Mouse (Mus musculus): ENCODE results near the gene Prkcd. TPM values are rescaled to one million over a fixed set of nuclear protein-coding genes. Genes with fewer than 3 reads are reported as not detected.

Gene Prkcd
- polyA plus RNA-seq, 1 experiment from 2014 or later, result 17.4 TPM

- Histone ChIP-seq H3K36me3 (no peaks in the 10 kb centered on the region), H3K4me3 (replicated peaks) (no peak overlapping the region), H3K9me3 (no peaks in the 10 kb centered on the region), H3K27ac (no peak overlapping the region), H3K4me1 (replicated peaks) (no peaks in the 10 kb centered on the region), H3K4me2 (replicated peaks) (no peak overlapping the region), H3K27me3 (peaks cover 2% of the 10 kb centered on the region; the same call in 1 of the 2 replicates), H3K9ac (replicated peaks) (no peak overlapping the region)
- 59% methylated on average over 2 of the region's 2 CpGs for WGBS
- ATAC-seq, result no peak
These were observed 5.8 kb upstream of the Prkcd start for GRCm38 (mm10) chr14:30631834-30632233.

GRCm38 (mm10) chr14:30630811-30631576 is 5.0 kb upstream of the Prkcd start:
- no peak overlapping the region for H3K9ac ChIP-seq (replicated peaks)
- no peak overlapping the region for H3K4me3 ChIP-seq (replicated peaks)
- ATAC-seq, result no peak
- peaks cover 11% of the 10 kb centered on the region for H3K27me3 ChIP-seq
- peaks cover 7% of the 10 kb centered on the region for H3K4me1 ChIP-seq (replicated peaks)
- no peak overlapping the region for H3K4me2 ChIP-seq (replicated peaks)
- no peaks in the 10 kb centered on the region for H3K36me3 ChIP-seq
- H3K9me3 ChIP-seq, result no peaks in the 10 kb centered on the region
- no peak overlapping the region for H3K27ac ChIP-seq
- WGBS, result 76% methylated on average over 5 of the region's 5 CpGs

GRCm38 (mm10) chr14:30629839-30630238 is 3.8 kb upstream of the Prkcd start:
- peaks cover 22% of the 10 kb centered on the region for H3K27me3 ChIP-seq
- H3K4me2 ChIP-seq (replicated peaks), result no peak overlapping the region
- no peak overlapping the region for H3K9ac ChIP-seq (replicated peaks)
- no peak overlapping the region for H3K27ac ChIP-seq
- H3K36me3 ChIP-seq, result no peaks in the 10 kb centered on the region
- no peak for ATAC-seq
- no peak overlapping the region for H3K4me3 ChIP-seq (replicated peaks)
- no peaks in the 10 kb centered on the region for H3K9me3 ChIP-seq
- WGBS, result 51% methylated on average over 4 of the region's 4 CpGs
- H3K4me1 ChIP-seq (replicated peaks), result peaks cover 19% of the 10 kb centered on the region

DNA sequence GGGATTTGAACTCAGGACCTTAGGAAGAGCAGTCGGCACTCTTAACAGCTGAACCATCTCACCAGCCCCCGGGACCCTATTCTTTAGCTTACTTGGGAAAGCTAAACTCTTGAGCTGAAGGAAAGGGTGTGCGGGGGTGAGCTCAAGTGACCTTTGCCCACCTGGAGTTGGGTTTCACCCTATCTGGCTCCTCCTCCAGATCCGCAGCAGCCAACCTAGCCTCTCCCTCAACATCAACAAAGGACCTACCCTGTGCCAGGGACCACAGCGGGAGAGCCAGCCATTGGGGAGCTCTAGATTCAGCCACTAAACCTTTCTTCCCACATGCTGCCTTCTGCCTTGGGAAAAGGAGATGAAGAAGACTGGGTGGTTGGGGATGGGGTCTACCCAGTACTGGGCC is 2.2 kb upstream of the Prkcd start:
- Histone ChIP-seq H3K9ac (replicated peaks) (no peak overlapping the region), H3K9me3 (no peaks in the 10 kb centered on the region), H3K27ac (no peak overlapping the region), H3K27me3 (peaks cover 25% of the 10 kb centered on the region), H3K36me3 (no peaks in the 10 kb centered on the region), H3K4me1 (replicated peaks) (peaks cover 23% of the 10 kb centered on the region), H3K4me2 (replicated peaks) (no peak overlapping the region), H3K4me3 (replicated peaks) (no peak overlapping the region)
- ATAC-seq, result no peak
- 86% methylated on average over 5 of the region's 5 CpGs for WGBS

DNA sequence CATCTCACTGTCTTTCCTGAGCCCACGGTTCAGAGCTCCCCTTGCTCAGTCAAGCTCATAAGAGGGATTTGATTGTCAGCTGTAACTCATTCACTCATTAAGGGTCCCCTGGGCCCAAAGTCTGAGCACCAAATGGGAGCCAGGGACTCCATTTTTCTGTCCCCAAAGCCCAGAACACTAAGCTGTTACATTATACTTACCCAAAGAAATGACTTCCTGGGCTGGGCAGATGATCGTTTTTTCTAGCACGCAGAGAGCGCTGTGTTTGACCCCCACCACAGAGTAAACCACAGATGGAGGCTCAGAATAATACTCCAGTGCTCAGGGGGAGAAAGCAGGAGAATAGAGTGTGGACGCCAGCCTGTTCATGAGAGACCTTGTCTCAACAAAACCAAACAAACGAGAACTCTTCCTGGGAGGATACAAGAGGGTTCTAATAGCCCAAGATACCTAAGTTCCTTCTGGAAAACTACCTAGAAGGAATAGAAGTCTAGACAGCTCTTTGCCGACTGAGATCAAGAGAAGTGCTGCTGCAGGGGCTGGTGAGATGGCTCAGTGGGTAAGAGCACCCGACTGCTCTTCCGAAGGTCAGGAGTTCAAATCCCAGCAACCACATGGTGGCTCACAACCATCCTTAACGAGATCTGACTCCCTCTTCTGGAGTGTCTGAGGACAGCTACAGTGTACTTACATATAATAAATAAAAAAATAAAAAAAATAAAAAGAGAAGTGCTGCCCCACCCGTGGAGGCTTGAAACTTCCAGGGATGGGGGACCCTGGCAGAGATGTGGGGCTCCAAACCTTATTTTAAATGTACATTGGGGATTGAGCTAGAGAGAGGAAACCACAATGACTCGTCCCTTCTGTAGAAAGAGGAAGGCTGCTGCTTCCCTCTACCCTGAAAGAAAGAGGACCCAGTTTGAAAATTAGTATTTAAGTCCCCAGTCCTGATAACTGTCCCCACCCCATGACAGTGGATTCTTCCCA is 1.0 kb upstream of the Prkcd start:
- Histone ChIP-seq H3K36me3 (no peaks in the 10 kb centered on the region), H3K9ac (replicated peaks) (no peak overlapping the region), H3K4me2 (replicated peaks) (peak overlapping the region; percentile 68), H3K27ac (no peak overlapping the region), H3K4me1 (replicated peaks) (peaks cover 23% of the 10 kb centered on the region), H3K9me3 (no peaks in the 10 kb centered on the region), H3K27me3 (peaks cover 25% of the 10 kb centered on the region), H3K4me3 (replicated peaks) (peak overlapping the region; percentile 54; the same call in 1 of the 2 replicates)
- no peak for ATAC-seq
- WGBS, result 55% methylated on average over 12 of the region's 12 CpGs

DNA sequence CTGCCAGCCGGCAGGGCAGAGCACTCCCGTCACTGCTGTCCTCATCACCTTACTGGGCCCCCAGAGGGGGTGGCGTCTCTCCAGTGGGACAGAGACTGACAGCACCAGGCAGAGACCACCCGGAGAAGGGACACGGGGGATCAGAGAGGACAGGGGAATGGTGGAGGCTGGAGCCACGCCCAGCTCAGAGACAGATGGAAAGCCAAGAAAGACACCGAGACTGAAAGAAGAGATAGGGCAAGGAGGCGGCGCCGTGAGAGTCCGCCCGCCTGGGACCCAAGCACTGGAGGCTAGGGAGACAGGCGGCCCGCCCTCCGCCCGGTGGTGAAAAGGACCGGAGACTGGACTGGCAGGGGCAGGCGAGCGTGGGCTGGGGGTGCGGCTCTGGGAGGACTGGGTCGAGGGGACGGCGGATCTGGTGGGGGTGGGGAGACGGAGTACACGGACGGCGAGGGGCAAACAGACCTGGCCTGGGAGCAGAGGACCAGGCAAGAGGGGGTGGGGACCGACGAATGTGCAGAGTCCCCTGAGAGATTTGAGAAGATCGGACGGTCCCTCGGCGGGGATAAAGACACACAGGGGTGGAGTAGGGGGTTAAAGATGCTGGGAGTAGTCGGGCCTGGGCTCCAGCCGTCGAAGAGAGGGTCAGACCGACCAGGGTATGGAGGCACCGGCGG is 741 bp downstream of the Prkcd start:
- peaks cover 23% of the 10 kb centered on the region for H3K4me1 ChIP-seq (replicated peaks)
- ATAC-seq, result peak; percentile 55; the same call in 1 of the 2 replicates

GRCm38 (mm10) chr14:30624277-30624721 is 1.7 kb downstream of the Prkcd start:
- no peak overlapping the region for H3K9ac ChIP-seq (replicated peaks)

More for the DNA sequence above, 741 bp downstream of the Prkcd start:
- peaks cover 25% of the 10 kb centered on the region for H3K27me3 ChIP-seq
- H3K9me3 ChIP-seq, result no peaks in the 10 kb centered on the region
- no peaks in the 10 kb centered on the region for H3K36me3 ChIP-seq
- H3K4me3 ChIP-seq (replicated peaks), result peak overlapping the region; percentile 54
- WGBS, result under 1% methylated on average over 39 of the region's 39 CpGs
- H3K9ac ChIP-seq (replicated peaks), result peak overlapping the region; percentile 66
- H3K27ac ChIP-seq, result no peak overlapping the region
- H3K4me2 ChIP-seq (replicated peaks), result peak overlapping the region; percentile 68

GRCm38 (mm10) chr14:30622556-30622955 is 3.5 kb downstream of the Prkcd start:
- no peak overlapping the region for H3K9ac ChIP-seq (replicated peaks)
- WGBS, result 87% methylated on average over 8 of the region's 8 CpGs
- H3K4me2 ChIP-seq (replicated peaks), result no peak overlapping the region
- H3K36me3 ChIP-seq, result no peaks in the 10 kb centered on the region
- H3K27ac ChIP-seq, result no peak overlapping the region
- no peaks in the 10 kb centered on the region for H3K9me3 ChIP-seq
- no peak overlapping the region for H3K4me3 ChIP-seq (replicated peaks)
- peaks cover 23% of the 10 kb centered on the region for H3K4me1 ChIP-seq (replicated peaks)
- H3K27me3 ChIP-seq, result peaks cover 25% of the 10 kb centered on the region
- no peak for ATAC-seq

More at GRCm38 (mm10) chr14:30624277-30624721, 1.7 kb downstream of the Prkcd start:
- Histone ChIP-seq H3K9me3 (no peaks in the 10 kb centered on the region), H3K36me3 (no peaks in the 10 kb centered on the region), H3K4me1 (replicated peaks) (peaks cover 23% of the 10 kb centered on the region), H3K27me3 (peaks cover 25% of the 10 kb centered on the region), H3K4me2 (replicated peaks) (peak overlapping the region; percentile 68), H3K4me3 (replicated peaks) (no peak overlapping the region; the same call in 1 of the 2 replicates), H3K27ac (no peak overlapping the region)
- ATAC-seq, result peak; percentile 22; the same call in 1 of the 2 replicates
- WGBS, result 53% methylated on average over 8 of the region's 8 CpGs

DNA sequence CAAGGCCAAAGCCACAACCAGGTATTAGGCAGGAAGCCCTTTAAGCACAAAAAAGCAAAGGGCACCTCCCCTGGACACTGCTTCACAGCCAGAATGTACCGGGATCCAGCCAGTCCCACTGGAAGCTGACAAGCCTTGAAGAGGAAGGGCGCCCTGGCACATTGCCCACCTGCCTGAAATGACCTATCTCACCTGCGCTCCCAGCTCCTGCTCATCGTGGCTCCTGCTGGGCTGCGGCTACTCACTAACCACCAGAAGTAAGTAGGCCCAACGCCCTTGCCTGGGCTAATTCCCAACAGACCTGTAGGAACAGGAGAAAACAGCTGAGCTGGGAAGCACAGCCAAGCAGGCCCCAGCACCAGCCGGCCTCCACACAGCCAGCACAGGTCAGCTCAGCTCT is 3.9 kb downstream of the Prkcd start:
- Histone ChIP-seq H3K9me3 (no peaks in the 10 kb centered on the region), H3K27ac (no peak overlapping the region), H3K9ac (replicated peaks) (no peak overlapping the region), H3K4me3 (replicated peaks) (no peak overlapping the region), H3K36me3 (no peaks in the 10 kb centered on the region), H3K27me3 (peaks cover 25% of the 10 kb centered on the region), H3K4me2 (replicated peaks) (no peak overlapping the region), H3K4me1 (replicated peaks) (peaks cover 23% of the 10 kb centered on the region)
- ATAC-seq, result no peak
- 80% methylated on average over 7 of the region's 7 CpGs for WGBS

GRCm38 (mm10) chr14:30619982-30620578 is 5.9 kb downstream of the Prkcd start:
- no peaks in the 10 kb centered on the region for H3K36me3 ChIP-seq
- no peak for ATAC-seq
- H3K27me3 ChIP-seq, result peaks cover 5% of the 10 kb centered on the region; the same call in 1 of the 2 replicates
- no peak overlapping the region for H3K4me2 ChIP-seq (replicated peaks)
- H3K4me3 ChIP-seq (replicated peaks), result no peak overlapping the region
- WGBS, result 80% methylated on average over 7 of the region's 7 CpGs
- no peak overlapping the region for H3K27ac ChIP-seq
- H3K9ac ChIP-seq (replicated peaks), result no peak overlapping the region
- H3K4me1 ChIP-seq (replicated peaks), result peaks cover 7% of the 10 kb centered on the region; the same call in 1 of the 2 replicates
- no peaks in the 10 kb centered on the region for H3K9me3 ChIP-seq

GRCm38 (mm10) chr14:30618746-30619275 is 7.2 kb downstream of the Prkcd start:
- WGBS, result 84% methylated on average over 2 of the region's 2 CpGs
- H3K4me3 ChIP-seq (replicated peaks), result no peak overlapping the region
- no peaks in the 10 kb centered on the region for H3K4me1 ChIP-seq (replicated peaks)
- no peak for ATAC-seq
- no peaks in the 10 kb centered on the region for H3K9me3 ChIP-seq
- no peak overlapping the region for H3K27ac ChIP-seq
- no peak overlapping the region for H3K4me2 ChIP-seq (replicated peaks)
- no peaks in the 10 kb centered on the region for H3K36me3 ChIP-seq
- no peak overlapping the region for H3K9ac ChIP-seq (replicated peaks)
- no peaks in the 10 kb centered on the region for H3K27me3 ChIP-seq

Measured in midbrain, embryonic 13.5 days (tissue).